Mouse (Mus musculus): ENCODE measurements at regions not wholly inside any gene's neighbourhood (a gene's known extent, or its start where the extent isn't known, plus 50 kb on each side); places are given as distances from the start of the nearest gene placed in this dataset.

GRCm38 (mm10) chr3:119976363-119976762 is 192.1 kb upstream of the Ptbp2 start:
- no peak for DNase-seq (ENCODE audit: low spot score in 2 of 2)

GRCm38 (mm10) chr3:119958799-119959467 is 174.7 kb upstream of the Ptbp2 start:
- no peak for DNase-seq (ENCODE audit: low spot score in 2 of 2)

GRCm38 (mm10) chr3:119957529-119957928 is 173.3 kb upstream of the Ptbp2 start:
- DNase-seq (ENCODE audit: low spot score in 2 of 2): no peak

- no peak for DNase-seq (ENCODE audit: low spot score in 2 of 2)
These were observed 171.7 kb upstream of the Ptbp2 start for GRCm38 (mm10) chr3:119955745-119956615.

- DNase-seq (ENCODE audit: low spot score in 2 of 2): no peak
These were observed 166.5 kb upstream of the Ptbp2 start for GRCm38 (mm10) chr3:119950721-119951120.

GRCm38 (mm10) chr3:119950070-119950469 is 165.8 kb upstream of the Ptbp2 start:
- no peak for DNase-seq (ENCODE audit: low spot score in 2 of 2)

- no peak for DNase-seq (ENCODE audit: low spot score in 2 of 2)
These were observed 165.4 kb upstream of the Ptbp2 start for GRCm38 (mm10) chr3:119949620-119950019.

- DNase-seq (ENCODE audit: low spot score in 2 of 2): peak in 1 of 2 experiments; percentile 10
These were observed 164.8 kb upstream of the Ptbp2 start for GRCm38 (mm10) chr3:119949041-119949470.

- no peak for DNase-seq (ENCODE audit: low spot score in 2 of 2)
These were observed 162.9 kb upstream of the Ptbp2 start for GRCm38 (mm10) chr3:119947126-119947525.

GRCm38 (mm10) chr3:119944115-119944514 is 159.8 kb upstream of the Ptbp2 start:
- DNase-seq (ENCODE audit: low spot score in 2 of 2): no peak

GRCm38 (mm10) chr3:119939091-119939490 is 154.8 kb upstream of the Ptbp2 start:
- no peak for DNase-seq (ENCODE audit: low spot score in 2 of 2)

- DNase-seq (ENCODE audit: low spot score in 2 of 2): no peak
These were observed 154.2 kb upstream of the Ptbp2 start for GRCm38 (mm10) chr3:119938425-119938824.

- no peak for DNase-seq (ENCODE audit: low spot score in 2 of 2)
These were observed 152.3 kb upstream of the Ptbp2 start for GRCm38 (mm10) chr3:119936526-119936925.

GRCm38 (mm10) chr3:119933049-119933511 is 148.8 kb upstream of the Ptbp2 start:
- no peak for DNase-seq (ENCODE audit: low spot score in 2 of 2)

GRCm38 (mm10) chr3:119928281-119928680 is 144.0 kb upstream of the Ptbp2 start:
- no peak for DNase-seq (ENCODE audit: low spot score in 2 of 2)

GRCm38 (mm10) chr3:119919501-119920141 is 135.4 kb upstream of the Ptbp2 start:
- DNase-seq (ENCODE audit: low spot score in 2 of 2): no peak

GRCm38 (mm10) chr3:119915984-119916865 is 132.0 kb upstream of the Ptbp2 start:
- no peak for DNase-seq (ENCODE audit: low spot score in 2 of 2)

- DNase-seq (ENCODE audit: low spot score in 2 of 2): no peak
These were observed 127.3 kb upstream of the Ptbp2 start for GRCm38 (mm10) chr3:119911532-119911931.

GRCm38 (mm10) chr3:119904244-119904643 is 120.0 kb upstream of the Ptbp2 start:
- DNase-seq (ENCODE audit: low spot score in 2 of 2): no peak

GRCm38 (mm10) chr3:119895141-119895540 is 110.9 kb upstream of the Ptbp2 start:
- no peak for DNase-seq (ENCODE audit: low spot score in 2 of 2)

GRCm38 (mm10) chr3:119894035-119894434 is 109.8 kb upstream of the Ptbp2 start:
- no peak for DNase-seq (ENCODE audit: low spot score in 2 of 2)

Measured in gastrocnemius, adult 8-10 months (tissue).